Mouse (Mus musculus): ENCODE data around the gene Gse1. TPM values are rescaled to one million over a fixed set of nuclear protein-coding genes. Genes with fewer than 3 reads are reported as not detected.

The Gse1 gene
- polyA plus RNA-seq, 1 experiment from 2014 or later, result 9.6 TPM

DNA sequence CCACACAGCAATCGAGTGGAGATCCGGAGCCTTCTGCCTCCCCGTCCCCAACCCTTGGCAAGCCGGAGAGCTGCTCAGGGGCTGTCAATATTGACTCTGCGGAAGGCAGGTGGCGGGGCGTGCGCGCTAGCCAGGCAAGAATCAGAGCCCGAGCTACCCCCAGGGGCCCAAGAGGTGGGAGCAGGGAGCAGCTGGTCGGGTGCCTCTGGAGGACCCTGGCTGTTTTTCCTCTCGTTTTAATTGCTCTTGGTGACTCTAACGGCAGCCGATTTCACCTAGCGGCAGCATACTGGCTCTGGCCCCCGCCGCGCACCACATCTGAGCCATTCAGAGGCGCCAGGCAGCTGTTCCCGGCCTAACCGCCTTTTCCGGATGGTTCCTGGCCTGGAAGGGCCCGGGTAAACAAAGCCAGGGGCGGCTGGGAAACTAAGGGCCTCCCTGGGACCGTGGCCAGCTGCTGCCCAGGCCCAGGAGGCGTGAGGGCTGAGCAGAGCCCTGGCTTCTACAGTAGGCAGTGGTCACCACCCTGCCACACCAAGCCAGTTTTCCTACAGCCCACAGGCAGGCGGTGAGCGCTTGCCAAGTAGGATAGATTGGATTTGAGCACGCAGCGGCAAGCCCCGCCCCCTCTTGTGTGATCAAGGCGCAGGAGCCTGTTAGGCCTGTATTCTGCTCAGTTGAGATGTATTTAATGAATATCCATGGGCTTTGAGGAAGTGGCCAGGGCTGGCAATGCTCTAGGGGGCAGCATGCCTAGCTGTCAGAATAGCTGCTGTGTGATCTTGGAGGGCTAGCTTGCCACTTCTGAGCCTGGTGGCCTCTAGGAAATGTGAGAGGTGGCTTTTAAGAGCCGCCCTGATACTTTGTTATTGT lies 188.5 kb downstream of the Gse1 start:
- H3K27ac ChIP-seq, result peak overlapping the region; percentile 99
- H3K27me3 ChIP-seq, result no peaks in the 10 kb centered on the region
- ATAC-seq (ENCODE audit: borderline replicate concordance, extremely low read depth, low FRiP score, low TSS enrichment), result peak; percentile 89
- no peaks in the 10 kb centered on the region for H3K36me3 ChIP-seq
- H3K4me2 ChIP-seq, result peak overlapping the region; percentile 52
- peak overlapping the region; percentile 16 for H3K4me3 ChIP-seq
- WGBS, result 3% methylated on average over 33 of the region's 33 CpGs
- H3K4me1 ChIP-seq, result peaks cover 90% of the 10 kb centered on the region
- no peaks in the 10 kb centered on the region for H3K9me3 ChIP-seq
- H3K9ac ChIP-seq, result peak overlapping the region; percentile 43

GRCm38 (mm10) chr8:120418188-120418587 lies 189.9 kb downstream of the Gse1 start:
- Histone ChIP-seq H3K9ac (no peak overlapping the region), H3K27ac (peak overlapping the region; percentile 99)

DNA sequence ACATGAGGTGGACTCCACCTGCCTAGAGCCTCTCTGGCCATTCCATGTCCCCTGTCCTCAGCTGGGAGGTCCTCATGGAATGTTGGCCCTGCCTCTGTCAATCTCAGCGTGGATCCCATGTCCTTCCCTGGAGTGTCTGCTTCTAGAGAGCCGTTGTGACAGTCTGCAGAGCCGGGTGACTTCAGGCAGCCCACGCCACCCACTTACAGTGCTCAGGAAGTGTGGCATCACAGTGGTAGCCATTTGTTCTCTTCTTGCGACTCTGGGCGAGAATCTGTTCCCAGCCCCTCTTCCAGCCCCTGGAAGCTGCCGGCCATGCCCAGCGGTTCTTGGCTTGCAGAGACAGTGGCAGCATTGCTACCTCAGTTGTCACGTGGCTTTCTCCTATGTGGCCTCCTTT lies 191.4 kb downstream of the Gse1 start:
- peaks cover 92% of the 10 kb centered on the region for H3K4me1 ChIP-seq
- H3K27ac ChIP-seq, result 0 out of 2 replicates have a peak overlapping the region, but pooled peaks have one; percentile 99
- H3K9me3 ChIP-seq, result no peaks in the 10 kb centered on the region
- no peak for ATAC-seq (ENCODE audit: borderline replicate concordance, extremely low read depth, low FRiP score, low TSS enrichment)
- H3K36me3 ChIP-seq, result no peaks in the 10 kb centered on the region
- H3K4me3 ChIP-seq, result no peak overlapping the region
- H3K9ac ChIP-seq, result no peak overlapping the region
- no peaks in the 10 kb centered on the region for H3K27me3 ChIP-seq
- no peak overlapping the region for H3K4me2 ChIP-seq
- 64% methylated on average over 9 of the region's 9 CpGs for WGBS

More at GRCm38 (mm10) chr8:120418188-120418587, 189.9 kb downstream of the Gse1 start:
- no peak for ATAC-seq (ENCODE audit: borderline replicate concordance, extremely low read depth, low FRiP score, low TSS enrichment)
- Histone ChIP-seq H3K36me3 (no peaks in the 10 kb centered on the region), H3K4me3 (no peak overlapping the region), H3K27me3 (no peaks in the 10 kb centered on the region), H3K9me3 (no peaks in the 10 kb centered on the region), H3K4me1 (peaks cover 92% of the 10 kb centered on the region), H3K4me2 (no peak overlapping the region)
- WGBS, result 25% methylated on average over 5 of the region's 5 CpGs

- ATAC-seq (ENCODE audit: borderline replicate concordance, extremely low read depth, low FRiP score, low TSS enrichment), result no peak
- Histone ChIP-seq H3K27ac (no peak overlapping the region), H3K9ac (no peak overlapping the region), H3K4me2 (no peak overlapping the region), H3K4me3 (no peak overlapping the region), H3K9me3 (no peaks in the 10 kb centered on the region), H3K27me3 (no peaks in the 10 kb centered on the region), H3K4me1 (peaks cover 97% of the 10 kb centered on the region), H3K36me3 (no peaks in the 10 kb centered on the region)
- 59% methylated on average over 5 of the region's 5 CpGs for WGBS
Observed at GRCm38 (mm10) chr8:120420226-120420625, 192.0 kb downstream of the Gse1 start.

- Histone ChIP-seq H3K27ac (no peak overlapping the region; the same call in 1 of the 2 replicates), H3K4me1 (peaks cover 97% of the 10 kb centered on the region), H3K4me3 (no peak overlapping the region), H3K9ac (no peak overlapping the region), H3K9me3 (no peaks in the 10 kb centered on the region), H3K27me3 (no peaks in the 10 kb centered on the region), H3K4me2 (no peak overlapping the region), H3K36me3 (no peaks in the 10 kb centered on the region)
- no peak for ATAC-seq (ENCODE audit: borderline replicate concordance, extremely low read depth, low FRiP score, low TSS enrichment)
- WGBS, result 30% methylated on average over 9 of the region's 9 CpGs
Observed at GRCm38 (mm10) chr8:120421638-120422037, 193.4 kb downstream of the Gse1 start.

- Histone ChIP-seq H3K9me3 (no peaks in the 10 kb centered on the region), H3K36me3 (no peaks in the 10 kb centered on the region), H3K9ac (no peak overlapping the region), H3K27me3 (no peaks in the 10 kb centered on the region), H3K27ac (no peak overlapping the region), H3K4me2 (no peak overlapping the region), H3K4me1 (peaks cover 97% of the 10 kb centered on the region), H3K4me3 (no peak overlapping the region)
- ATAC-seq (ENCODE audit: borderline replicate concordance, extremely low read depth, low FRiP score, low TSS enrichment), result no peak
- WGBS, result 90% methylated on average over 8 of the region's 8 CpGs
Observed at GRCm38 (mm10) chr8:120422236-120422635, 194.0 kb downstream of the Gse1 start.

GRCm38 (mm10) chr8:120423576-120423975 lies 195.3 kb downstream of the Gse1 start:
- no peak for ATAC-seq (ENCODE audit: borderline replicate concordance, extremely low read depth, low FRiP score, low TSS enrichment)
- H3K9ac ChIP-seq, result no peak overlapping the region

DNA sequence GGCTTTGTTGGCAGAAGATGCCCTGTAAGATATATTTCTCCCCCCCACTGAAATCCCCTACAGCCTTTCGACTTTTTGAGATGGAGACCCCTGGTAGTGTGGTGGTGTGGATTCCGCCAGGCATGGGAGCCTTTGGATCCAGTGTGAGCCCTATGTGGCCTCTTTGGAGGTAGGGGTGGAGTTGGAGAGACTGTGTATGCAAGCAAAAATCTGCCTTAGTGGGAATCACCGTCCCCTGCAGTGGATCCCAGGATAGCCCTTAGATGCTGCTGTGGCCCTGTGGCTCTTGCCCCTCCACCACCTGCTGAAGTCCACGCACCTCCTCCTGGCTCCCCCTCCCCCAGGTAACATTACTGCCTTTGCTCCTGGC lies 196.6 kb downstream of the Gse1 start:
- ATAC-seq (ENCODE audit: borderline replicate concordance, extremely low read depth, low FRiP score, low TSS enrichment), result no peak
- Histone ChIP-seq H3K4me1 (peaks cover 80% of the 10 kb centered on the region), H3K9me3 (no peaks in the 10 kb centered on the region), H3K27me3 (no peaks in the 10 kb centered on the region), H3K27ac (peak overlapping the region; percentile 94), H3K4me2 (peak overlapping the region; percentile 28; the same call in 1 of the 2 replicates), H3K36me3 (no peaks in the 10 kb centered on the region), H3K9ac (no peak overlapping the region), H3K4me3 (no peak overlapping the region)
- 22% methylated on average over 4 of the region's 4 CpGs for WGBS

More at GRCm38 (mm10) chr8:120423576-120423975, 195.3 kb downstream of the Gse1 start:
- peaks cover 92% of the 10 kb centered on the region for H3K4me1 ChIP-seq
- 0 out of 2 replicates have a peak overlapping the region, but pooled peaks have one; percentile 3 for H3K27ac ChIP-seq
- no peak overlapping the region for H3K4me3 ChIP-seq
- H3K4me2 ChIP-seq, result no peak overlapping the region
- no peaks in the 10 kb centered on the region for H3K27me3 ChIP-seq
- no peaks in the 10 kb centered on the region for H3K36me3 ChIP-seq
- H3K9me3 ChIP-seq, result no peaks in the 10 kb centered on the region
- WGBS, result 57% methylated on average over 7 of the region's 7 CpGs

DNA sequence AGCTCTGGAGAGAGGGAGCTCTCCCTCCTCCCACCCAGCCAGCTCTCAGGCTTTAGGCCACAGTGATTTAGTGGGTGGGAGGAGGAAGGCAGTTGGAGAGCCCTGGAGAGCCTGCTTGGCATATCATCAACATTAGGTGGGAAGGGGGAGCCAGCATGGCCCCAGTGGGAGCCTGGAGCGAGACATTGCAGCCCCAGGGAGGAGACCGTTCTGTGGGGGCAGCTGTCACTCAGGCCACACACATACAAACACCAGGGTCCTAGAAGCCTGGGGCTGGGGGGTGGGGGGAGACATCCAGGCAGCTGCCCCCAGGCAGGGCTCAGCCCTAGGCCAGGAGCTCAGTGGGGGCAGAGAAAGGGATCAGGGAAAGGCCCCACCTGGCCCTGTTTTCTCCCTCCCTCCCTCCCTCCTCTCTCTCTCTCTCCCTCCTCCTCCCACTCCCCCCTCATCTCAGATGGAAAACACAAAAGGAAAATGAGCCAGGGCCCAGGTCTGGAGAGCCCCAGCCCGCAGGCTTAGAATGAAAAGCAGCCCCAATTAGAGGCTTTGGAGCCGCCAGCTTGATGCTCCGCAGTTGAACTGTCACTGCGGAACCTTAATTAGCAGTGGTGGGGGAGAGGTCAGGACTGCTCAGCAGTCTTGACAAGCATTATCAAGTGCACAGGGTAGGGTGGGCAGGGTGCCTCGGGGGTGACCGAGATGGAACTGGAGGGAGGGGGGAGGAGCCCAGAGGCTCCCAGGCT lies 197.1 kb downstream of the Gse1 start:
- peak; percentile 57 for ATAC-seq (ENCODE audit: borderline replicate concordance, extremely low read depth, low FRiP score, low TSS enrichment)
- Histone ChIP-seq H3K4me2 (peak overlapping the region; percentile 28), H3K27me3 (no peaks in the 10 kb centered on the region), H3K4me1 (peaks cover 74% of the 10 kb centered on the region), H3K4me3 (no peak overlapping the region), H3K9me3 (no peaks in the 10 kb centered on the region), H3K36me3 (no peaks in the 10 kb centered on the region), H3K27ac (peak overlapping the region; percentile 94), H3K9ac (no peak overlapping the region)
- 9% methylated on average over 8 of the region's 8 CpGs for WGBS

DNA sequence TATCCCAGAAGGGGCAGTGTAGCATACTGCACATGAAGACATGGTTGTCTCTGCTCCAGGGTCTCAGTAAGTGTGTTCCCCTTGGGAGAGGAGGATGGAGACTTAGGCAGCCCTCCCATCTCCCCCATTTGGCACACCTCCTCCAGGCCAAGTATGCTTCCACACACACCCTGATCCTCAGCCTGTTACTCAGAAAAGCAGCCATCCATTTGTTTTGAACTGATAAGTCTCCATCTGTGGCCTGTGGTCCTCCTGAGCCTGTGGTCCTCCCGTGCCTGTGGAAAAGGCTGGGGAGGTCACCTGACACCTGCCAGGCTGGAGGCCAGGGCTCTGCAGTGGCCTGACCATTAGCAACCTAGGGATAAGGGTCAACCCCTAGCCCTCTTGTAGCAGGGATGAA lies 197.8 kb downstream of the Gse1 start:
- Histone ChIP-seq H3K36me3 (no peaks in the 10 kb centered on the region), H3K27me3 (no peaks in the 10 kb centered on the region), H3K9ac (no peak overlapping the region), H3K4me1 (peaks cover 67% of the 10 kb centered on the region), H3K9me3 (no peaks in the 10 kb centered on the region), H3K27ac (peak overlapping the region; percentile 94; the same call in 1 of the 2 replicates), H3K4me3 (no peak overlapping the region), H3K4me2 (no peak overlapping the region)
- no peak for ATAC-seq (ENCODE audit: borderline replicate concordance, extremely low read depth, low FRiP score, low TSS enrichment)
- 30% methylated on average over 1 of the region's 1 CpGs for WGBS

- no peaks in the 10 kb centered on the region for H3K9me3 ChIP-seq
- no peaks in the 10 kb centered on the region for H3K36me3 ChIP-seq
- no peak for ATAC-seq (ENCODE audit: borderline replicate concordance, extremely low read depth, low FRiP score, low TSS enrichment)
- 38% methylated on average over 20 of the region's 20 CpGs for WGBS
- H3K4me2 ChIP-seq, result no peak overlapping the region
- H3K4me3 ChIP-seq, result no peak overlapping the region
- peaks cover 60% of the 10 kb centered on the region for H3K4me1 ChIP-seq
- H3K9ac ChIP-seq, result 0 out of 2 replicates have a peak overlapping the region, but pooled peaks have one; percentile 18
- H3K27ac ChIP-seq, result peak overlapping the region; percentile 69
- H3K27me3 ChIP-seq, result no peaks in the 10 kb centered on the region
Observed at GRCm38 (mm10) chr8:120426622-120427385, 198.5 kb downstream of the Gse1 start.

Measured in lung, embryonic 15.5 days (tissue).